Mouse (Mus musculus): Measurements from ENCODE around the gene 9130008F23Rik. TPM values are rescaled to one million over a fixed set of nuclear protein-coding genes. Genes with fewer than 3 reads are reported as not detected.

The 9130008F23Rik gene
- total RNA-seq (2021) = 1 to 10 TPM in 1 of 2 experiments, under 1 TPM in 1; 0.90 to 1.2 TPM
- long read RNA-seq, experiment 1 = 0 reads
- long read RNA-seq, experiment 2 = 0 reads

- peak; percentile 43 to 44 for DNase-seq (ENCODE audit: low spot score in 2 of 2)
These were observed at the start of gene 9130008F23Rik for GRCm38 (mm10) chr17:40879924-40880691. Gene 9130008F23Rik, minus strand, starts transcription at chr17:40880559.

GRCm38 (mm10) chr17:40915499-40915898 is 35.1 kb upstream of the 9130008F23Rik start:
- DNase-seq (ENCODE audit: low spot score in 2 of 2) = no peak

GRCm38 (mm10) chr17:40914250-40914649 is 33.9 kb upstream of the 9130008F23Rik start, which contains the start of gene Glyatl3:
Gene Glyatl3, minus strand, starts transcription at chr17:40914350.
- no peak for DNase-seq (ENCODE audit: low spot score in 2 of 2)

GRCm38 (mm10) chr17:40904721-40905154 is 24.4 kb upstream of the 9130008F23Rik start:
- DNase-seq (ENCODE audit: low spot score in 2 of 2) = no peak

- DNase-seq (ENCODE audit: low spot score in 2 of 2) = no peak
These were observed 23.8 kb upstream of the 9130008F23Rik start for GRCm38 (mm10) chr17:40904056-40904597.

- no peak for DNase-seq (ENCODE audit: low spot score in 2 of 2)
These were observed 23.0 kb upstream of the 9130008F23Rik start for GRCm38 (mm10) chr17:40903345-40903744.

- no peak for DNase-seq (ENCODE audit: low spot score in 2 of 2)
These were observed 19.5 kb upstream of the 9130008F23Rik start for GRCm38 (mm10) chr17:40899783-40900363.

- DNase-seq (ENCODE audit: low spot score in 2 of 2) = no peak
These were observed 16.5 kb upstream of the 9130008F23Rik start for GRCm38 (mm10) chr17:40896863-40897262.

GRCm38 (mm10) chr17:40887849-40888536 is 7.6 kb upstream of the 9130008F23Rik start:
- DNase-seq (ENCODE audit: low spot score in 2 of 2) = no peak

GRCm38 (mm10) chr17:40885155-40885554 is 4.8 kb upstream of the 9130008F23Rik start:
- no peak for DNase-seq (ENCODE audit: low spot score in 2 of 2)

GRCm38 (mm10) chr17:40882172-40882571 is 1.8 kb upstream of the 9130008F23Rik start:
- DNase-seq (ENCODE audit: low spot score in 2 of 2) = no peak

GRCm38 (mm10) chr17:40879528-40879923 is 833 bp downstream of the 9130008F23Rik start:
- no peak for DNase-seq (ENCODE audit: low spot score in 2 of 2)

GRCm38 (mm10) chr17:40877741-40878140 is 2.6 kb downstream of the 9130008F23Rik start:
- DNase-seq (ENCODE audit: low spot score in 2 of 2) = no peak

GRCm38 (mm10) chr17:40875568-40875967 is 4.8 kb downstream of the 9130008F23Rik start:
- no peak for DNase-seq (ENCODE audit: low spot score in 2 of 2)

GRCm38 (mm10) chr17:40874701-40875100 is 5.7 kb downstream of the 9130008F23Rik start:
- DNase-seq (ENCODE audit: low spot score in 2 of 2) = no peak

- DNase-seq (ENCODE audit: low spot score in 2 of 2) = no peak
These were observed 6.8 kb downstream of the 9130008F23Rik start for GRCm38 (mm10) chr17:40873582-40874011.

- DNase-seq (ENCODE audit: low spot score in 2 of 2) = no peak
These were observed 7.7 kb downstream of the 9130008F23Rik start for GRCm38 (mm10) chr17:40872626-40873025.

GRCm38 (mm10) chr17:40868952-40869747 is 11.2 kb downstream of the 9130008F23Rik start:
- DNase-seq (ENCODE audit: low spot score in 2 of 2) = no peak

- DNase-seq (ENCODE audit: low spot score in 2 of 2) = no peak
These were observed 25.3 kb downstream of the 9130008F23Rik start for GRCm38 (mm10) chr17:40855065-40855464.

GRCm38 (mm10) chr17:40837308-40837707 is 43.1 kb downstream of the 9130008F23Rik start:
- no peak for DNase-seq (ENCODE audit: low spot score in 2 of 2)
